Mouse (Mus musculus) heart, postnatal 0 days (tissue): Measurements from ENCODE around the gene Lrrc45.

ENCODE experiments used
- CTCF ChIP-seq: IDR thresholded peaks from 2 replicates; pipeline ENCODE4 v1.5.1; 2016; ENCODE audit warnings: antibody characterized with exemption, control low read depth, low read depth
- EP300 ChIP-seq: IDR thresholded peaks from 2 replicates; pipeline ENCODE4 v1.6.1; 2016; ENCODE audit warnings: antibody characterized with exemption, low read depth

- no peak for TF ChIP-seq CTCF
- TF ChIP-seq EP300, result no peak
These were observed 27.3 kb downstream of the Lrrc45 start for GRCm38 (mm10) chr11:120740981-120741380.
